Mouse (Mus musculus): ENCODE results near the gene Moap1.

DNA sequence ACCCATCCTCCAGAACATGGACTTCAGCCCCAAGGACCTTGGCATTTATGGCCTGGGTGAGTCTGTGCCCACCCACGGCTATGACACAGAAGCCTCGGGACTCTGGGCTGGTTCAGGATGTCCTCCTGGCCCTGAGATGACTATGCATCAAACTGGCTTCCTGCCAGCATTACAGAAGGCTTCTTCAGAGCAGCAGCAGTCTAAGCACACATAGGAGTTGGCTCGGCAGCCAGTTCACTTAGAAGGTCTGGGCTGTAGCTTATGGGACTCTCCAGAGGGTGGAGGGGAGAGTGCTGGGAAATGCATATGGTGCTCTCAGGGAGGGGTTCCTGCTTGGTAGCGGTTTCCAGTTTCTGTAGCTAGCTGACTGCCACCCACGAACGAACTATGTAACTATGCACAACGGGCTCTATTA, 17.7 kb downstream of the Moap1 start:
- TF ChIP-seq CTCF (IDR thresholded peaks at IDR 0.05; ENCODE audit: extremely low read depth, insufficient read depth, low read length) (no peak), POLR2A (IDR thresholded peaks at IDR 0.05; ENCODE audit: extremely low read depth, insufficient read depth, low read length) (no peak)

All from cortical plate, adult 2 months (tissue).